Mouse (Mus musculus) T-helper 2 cell (primary cell): ENCODE data around the gene Ildr2.

Experiments used
- in situ Hi-C: fragments of 300-600 bp; cut with MboI, MseI; formaldehyde crosslinking; loops from one replicate; pipeline ENCODE4 v1.15.1; 2025; ENCODE audit warnings: high pct_unique_total_duplicates

Ildr2 gene

DNA sequence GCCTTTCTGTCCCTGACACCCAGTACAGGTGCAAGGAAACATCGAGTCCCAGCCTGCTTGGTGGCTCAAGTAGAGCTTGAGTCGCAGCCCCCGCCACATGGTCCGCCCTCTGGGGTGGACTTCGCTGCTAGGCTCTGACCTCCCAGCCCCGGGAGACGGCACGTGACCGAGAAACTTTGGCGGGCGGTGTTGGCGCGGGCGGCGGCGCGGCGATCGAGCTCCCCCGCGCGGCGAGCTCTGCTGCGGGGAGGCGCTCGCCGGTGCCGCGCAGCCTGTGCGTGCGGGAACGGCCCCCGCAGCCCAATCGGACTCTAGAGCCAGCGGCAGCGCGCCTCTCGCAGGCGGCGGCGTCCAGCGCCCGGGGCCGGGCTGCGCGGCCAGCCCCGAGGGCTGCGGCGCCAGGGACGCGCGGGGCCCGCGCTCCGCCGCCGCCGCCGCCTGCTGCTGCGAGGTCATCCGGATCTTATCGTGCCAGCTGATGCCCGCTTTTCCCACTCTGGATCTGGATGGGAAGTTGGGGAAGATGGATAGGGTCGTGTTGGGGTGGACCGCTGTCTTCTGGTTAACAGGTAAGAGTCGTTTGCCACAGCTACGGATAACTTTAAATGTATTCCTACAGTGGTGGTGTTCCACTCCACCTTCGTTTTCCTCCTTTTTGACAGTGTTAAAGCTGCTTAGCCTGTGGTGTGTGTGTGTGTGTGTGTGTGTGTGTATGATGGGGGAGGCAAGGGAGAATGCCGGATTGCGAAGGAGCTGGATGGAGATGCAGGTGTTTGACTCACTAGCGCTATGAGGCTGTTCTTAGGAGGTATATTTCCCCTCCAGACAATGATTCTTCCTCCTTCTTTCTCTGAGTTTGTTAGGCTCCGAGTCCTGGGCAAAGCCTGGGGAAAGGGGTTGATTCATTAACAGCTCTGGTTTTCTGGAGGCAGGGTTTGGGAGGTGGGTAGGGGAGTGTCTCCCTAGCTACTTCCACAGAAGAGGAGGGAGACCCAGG, at the start of gene Ildr2:
TSS of gene Ildr2 (plus strand) at position 242 of the 997 bp plus-strand sequence.
- in situ Hi-C loops: no loop called here

DNA sequence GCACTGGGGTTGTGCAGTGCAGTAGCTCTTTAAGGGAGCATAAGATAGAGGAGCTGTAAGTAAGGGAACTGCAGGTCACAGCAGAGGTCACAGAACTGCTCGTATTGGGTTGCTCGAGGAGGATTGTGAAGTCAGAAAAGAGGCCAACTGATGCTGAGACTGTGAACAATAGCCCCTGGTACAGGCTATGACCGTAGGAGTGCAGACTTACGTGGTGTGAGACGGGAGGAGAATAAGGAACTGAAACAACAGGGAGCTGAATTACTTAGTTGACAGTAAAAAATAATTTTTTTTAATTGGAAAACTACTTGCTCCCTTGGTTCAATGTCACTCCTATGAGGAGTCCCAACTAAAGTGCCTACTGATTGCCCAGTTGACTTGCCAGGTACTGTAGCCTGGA, 49.8 kb upstream of the Ildr2 start:
- in situ Hi-C loops: no loop called here

GRCm38 (mm10) chr1:166205159-166205558, 48.8 kb upstream of the Ildr2 start:
- in situ Hi-C loops: no loop called here

DNA sequence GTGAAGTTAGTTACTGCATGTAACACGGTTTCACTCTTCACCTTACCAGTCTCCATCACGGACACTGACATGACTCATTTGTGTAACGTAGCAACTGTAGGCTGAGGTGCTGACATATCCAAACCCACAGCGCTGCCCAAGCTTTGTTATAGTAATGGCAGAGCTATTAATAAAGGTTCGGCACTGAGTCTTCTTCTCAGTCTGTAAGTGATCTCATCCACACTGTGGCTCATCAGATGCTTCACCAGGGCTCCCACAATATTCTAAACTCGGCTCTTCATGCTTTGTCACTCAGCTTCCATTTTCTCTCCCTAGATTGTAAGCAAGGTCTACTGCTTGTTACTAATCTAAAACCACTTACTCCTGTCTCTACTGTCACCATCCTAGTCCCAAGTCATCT, 44.6 kb upstream of the Ildr2 start:
- in situ Hi-C loops: no loop called here

DNA sequence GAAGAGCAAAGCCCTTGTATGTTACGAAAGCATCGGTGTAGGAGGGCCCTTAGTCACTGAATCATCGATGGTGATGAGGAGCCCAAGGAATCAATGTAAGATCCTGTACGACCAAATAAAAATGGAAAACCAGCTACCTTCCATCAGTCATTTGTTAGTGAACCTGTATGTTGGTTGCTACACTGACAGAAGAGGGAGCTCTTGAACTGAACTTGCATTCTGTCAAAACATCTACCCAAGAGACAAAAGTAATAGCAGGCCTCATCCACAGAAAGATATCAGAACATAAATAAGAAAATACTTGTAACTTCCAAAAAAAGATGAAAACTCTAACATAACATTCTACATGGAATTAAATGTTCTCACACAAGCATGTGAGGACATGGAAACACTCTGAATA, 39.8 kb upstream of the Ildr2 start:
- in situ Hi-C loops: no loop called here

DNA sequence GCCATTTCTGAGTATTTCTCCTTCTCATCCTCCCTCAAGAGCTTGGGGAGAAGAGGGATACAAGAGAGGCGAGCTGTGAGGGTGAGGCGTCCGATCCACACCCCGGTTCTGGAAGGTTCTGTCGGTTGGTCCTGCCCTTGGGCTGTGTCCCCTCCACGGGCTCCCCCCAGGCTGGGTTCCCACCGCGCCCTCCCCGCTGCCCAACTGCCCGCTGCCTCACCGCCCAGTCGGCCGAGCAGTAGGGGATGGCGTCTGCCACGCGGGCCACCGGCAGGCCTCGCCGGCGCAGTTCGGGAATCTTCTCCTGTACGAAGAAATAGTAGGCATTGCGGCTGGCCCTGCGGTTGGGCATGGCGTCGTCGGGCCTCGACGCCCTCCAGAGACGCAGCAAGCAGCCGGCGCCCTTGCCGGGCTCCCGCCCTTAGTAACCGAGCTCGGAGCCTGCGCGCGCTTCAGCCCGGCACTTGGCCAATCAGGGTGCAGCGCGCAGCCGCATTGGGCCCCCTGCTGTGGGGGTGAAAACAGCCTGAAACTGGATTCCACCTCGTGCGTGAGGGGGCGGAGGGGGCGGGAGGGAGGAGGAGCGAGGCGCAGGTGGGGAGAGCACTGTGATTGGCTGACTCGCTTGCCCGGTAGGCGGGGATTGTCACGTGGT, 15.5 kb upstream of the Ildr2 start, which contains the start of gene Mael:
TSS of gene Mael (minus strand) at position 433 of the 655 bp plus-strand sequence.
- in situ Hi-C loops: no loop called here

DNA sequence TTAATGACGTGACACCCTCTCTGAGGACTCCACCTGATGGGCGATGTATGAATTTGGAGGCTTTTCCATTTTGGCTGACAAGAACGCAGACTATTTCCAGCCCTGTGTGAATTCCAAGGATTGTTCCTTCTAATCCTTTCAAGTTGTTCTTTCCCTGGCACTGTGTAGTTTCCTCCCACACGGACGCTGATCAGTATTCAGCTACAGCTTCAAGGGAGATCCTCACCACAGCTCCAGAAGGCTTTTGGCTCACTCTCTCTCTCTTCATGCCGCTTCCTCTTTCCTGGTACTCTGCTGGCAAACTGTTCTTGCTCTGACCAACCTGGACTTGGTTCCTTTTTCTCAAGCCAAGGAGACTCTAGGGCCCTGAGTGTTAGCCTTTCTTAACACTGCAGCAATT, 9.7 kb upstream of the Ildr2 start:
- in situ Hi-C loops: no loop called here

DNA sequence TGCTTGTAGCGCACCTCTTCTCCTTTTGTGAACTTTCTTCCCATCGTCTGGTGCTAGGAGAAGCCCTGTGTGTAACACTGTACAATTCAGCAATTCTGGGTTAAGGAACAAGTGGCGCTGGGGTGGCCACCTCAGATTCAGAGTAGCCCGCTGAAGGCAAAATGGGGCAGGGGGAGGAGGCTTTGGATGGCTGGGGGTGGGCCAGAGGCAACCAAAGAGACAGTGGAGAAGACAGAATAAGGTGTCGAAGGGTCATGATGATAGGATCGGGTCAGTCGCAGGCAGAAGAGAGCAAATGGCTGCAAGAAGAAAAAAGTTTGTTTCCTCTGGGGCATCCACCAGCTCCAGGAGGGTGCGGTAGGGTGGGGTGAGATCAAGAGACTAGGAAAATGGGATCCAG, 1.2 kb downstream of the Ildr2 start:
- in situ Hi-C loops: no loop called here

DNA sequence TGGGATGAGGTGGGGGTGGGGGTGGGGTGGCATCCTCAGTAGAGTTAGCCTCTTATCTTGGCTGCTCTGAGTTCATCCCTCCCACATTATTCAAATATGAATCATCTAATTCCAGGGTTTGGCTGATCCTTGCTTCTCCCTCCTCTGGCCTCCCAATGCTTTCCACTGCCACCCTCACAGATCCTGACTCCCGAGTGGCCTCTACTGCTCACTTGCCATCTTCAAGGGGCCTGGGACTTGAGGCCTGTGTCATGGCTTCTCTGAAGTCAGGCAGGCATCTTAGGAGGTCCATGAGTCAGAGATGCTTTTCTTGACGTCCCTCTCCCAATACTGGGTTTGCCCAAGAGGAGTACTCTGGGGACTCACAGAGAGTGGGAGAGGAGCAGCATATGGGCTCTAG, 1.7 kb downstream of the Ildr2 start:
- in situ Hi-C loops: no loop called here

DNA sequence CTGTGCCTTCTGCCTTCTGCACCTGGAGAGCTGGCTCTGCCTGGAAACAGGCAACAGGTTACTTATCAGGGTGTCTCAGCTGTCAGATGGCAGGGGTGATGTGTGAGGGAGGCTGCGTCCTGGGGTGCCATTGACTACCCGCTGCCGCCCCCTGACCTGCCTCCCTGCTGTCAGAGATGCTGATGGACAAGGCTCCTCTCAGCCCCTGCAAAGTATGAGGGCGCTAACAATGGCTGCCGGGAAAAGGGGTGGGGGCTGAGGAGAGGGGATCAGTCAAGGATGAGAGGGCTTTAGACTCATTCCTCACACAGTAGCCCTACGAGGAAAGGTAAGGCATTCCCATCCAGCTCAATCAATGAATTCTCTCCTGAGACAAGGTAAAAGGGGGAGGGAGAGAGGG, 2.4 kb downstream of the Ildr2 start:
- in situ Hi-C loops: no loop called here

GRCm38 (mm10) chr1:166256898-166257297, 3.0 kb downstream of the Ildr2 start:
- in situ Hi-C loops: no loop called here

GRCm38 (mm10) chr1:166259526-166259925, 5.6 kb downstream of the Ildr2 start:
- in situ Hi-C loops: no loop called here

DNA sequence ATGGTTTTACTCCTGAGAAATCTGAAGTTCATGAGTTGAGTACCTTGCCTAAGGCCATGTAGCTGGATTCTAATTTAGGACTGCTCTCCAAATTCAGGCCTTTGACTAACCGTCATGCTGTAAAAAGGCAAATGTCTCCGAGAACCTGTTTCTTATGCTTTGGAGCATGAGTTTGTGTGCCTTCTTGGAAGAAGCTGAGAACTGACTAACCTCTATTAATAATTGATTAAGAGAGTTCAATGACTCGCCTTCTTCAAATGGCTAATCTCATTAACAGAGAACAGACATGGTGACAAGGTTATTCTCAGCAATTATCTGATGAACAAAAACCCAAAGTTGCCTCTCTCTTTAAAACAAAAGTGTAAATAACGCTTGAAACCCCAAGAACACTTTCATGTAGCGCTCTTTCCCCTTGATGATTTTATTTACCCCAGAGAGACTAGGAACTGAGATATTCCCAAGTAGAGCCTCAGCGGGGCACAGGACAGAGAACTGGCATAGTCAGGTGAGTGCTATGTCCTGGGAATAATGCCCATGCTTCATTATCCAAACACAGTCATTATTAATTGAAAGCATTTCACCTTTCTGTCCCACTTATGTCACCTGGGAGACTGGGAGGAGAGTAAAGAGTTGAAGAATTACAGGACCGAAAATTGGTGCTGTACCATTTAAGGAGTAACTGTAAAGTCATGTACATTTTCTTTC, 12.2 kb downstream of the Ildr2 start:
- in situ Hi-C loops: no loop called here

GRCm38 (mm10) chr1:166266918-166267317, 13.0 kb downstream of the Ildr2 start:
- in situ Hi-C loops: no loop called here

- in situ Hi-C loops: no loop called here
These were observed 14.3 kb downstream of the Ildr2 start for GRCm38 (mm10) chr1:166268218-166268617.

- in situ Hi-C loops: no loop called here
These were observed 24.8 kb downstream of the Ildr2 start for GRCm38 (mm10) chr1:166278786-166279185.

DNA sequence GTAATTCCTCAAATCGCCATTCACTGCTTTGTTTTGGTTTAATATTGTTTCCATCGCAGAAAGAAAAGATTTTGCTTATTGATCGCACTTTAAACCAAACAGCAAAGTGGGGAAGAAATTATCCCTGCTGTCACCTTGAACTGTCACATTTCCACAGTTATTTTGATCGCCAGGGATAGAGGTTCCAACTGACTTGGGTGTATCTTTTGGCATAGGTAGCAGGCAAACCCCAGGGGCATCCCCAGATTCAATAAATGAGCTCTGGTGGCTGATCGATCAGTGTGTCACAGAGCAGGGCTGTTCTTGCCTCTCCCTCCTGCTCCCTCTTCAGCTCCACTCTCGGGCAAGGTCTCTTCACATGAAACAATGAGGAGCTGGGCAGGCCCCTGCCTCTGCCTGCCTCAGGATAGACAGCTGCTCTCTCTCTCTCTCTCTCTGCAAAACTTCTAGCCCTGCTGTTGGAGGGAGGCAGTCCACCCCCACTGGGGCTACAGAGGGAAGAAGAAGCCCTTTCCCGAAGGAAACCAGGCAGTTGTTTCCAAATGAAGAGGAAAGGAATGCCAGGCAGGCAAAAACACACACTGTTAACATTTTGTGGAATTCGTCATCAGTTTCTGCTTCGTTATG, 25.8 kb downstream of the Ildr2 start:
- in situ Hi-C loops: no loop called here

DNA sequence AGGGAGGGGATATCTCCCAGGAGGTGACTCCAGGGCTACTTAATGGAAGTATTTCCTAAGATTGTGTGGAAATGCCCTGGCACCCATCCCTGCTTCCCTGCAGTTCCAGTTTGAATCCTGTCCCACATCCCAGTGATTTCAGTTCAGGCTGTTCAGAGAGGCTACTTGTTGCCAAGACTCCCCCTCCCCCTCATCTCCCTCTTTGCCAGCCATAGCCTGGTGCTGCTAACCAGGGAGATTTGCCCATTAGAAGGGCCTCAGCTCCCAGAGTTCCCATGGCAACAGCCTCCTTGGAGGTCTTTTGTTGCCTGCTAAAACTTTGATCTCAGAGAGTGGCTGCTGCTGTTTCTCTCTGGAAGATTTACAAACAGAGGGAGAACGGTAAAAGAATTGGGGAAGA, 26.6 kb downstream of the Ildr2 start:
- in situ Hi-C loops: no loop called here

DNA sequence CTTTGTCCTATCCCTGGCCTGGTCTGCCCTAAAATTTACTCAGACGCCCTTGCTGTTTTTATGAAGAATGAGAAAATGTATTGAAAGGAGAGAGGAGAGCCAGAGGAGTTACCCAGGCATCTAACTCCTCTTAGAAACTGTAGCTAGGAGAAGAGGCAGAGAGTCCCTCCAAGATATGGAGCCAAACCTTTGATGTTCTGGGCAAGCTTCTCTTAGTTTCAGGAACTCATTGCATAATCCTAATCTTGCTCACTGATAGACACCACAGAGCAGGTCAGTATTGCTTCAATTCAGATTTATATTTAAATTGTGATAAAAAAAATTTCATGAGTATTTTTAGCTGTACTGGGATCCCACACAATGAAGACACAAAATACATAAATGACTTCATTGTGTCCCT, 27.3 kb downstream of the Ildr2 start:
- in situ Hi-C loops: no loop called here

DNA sequence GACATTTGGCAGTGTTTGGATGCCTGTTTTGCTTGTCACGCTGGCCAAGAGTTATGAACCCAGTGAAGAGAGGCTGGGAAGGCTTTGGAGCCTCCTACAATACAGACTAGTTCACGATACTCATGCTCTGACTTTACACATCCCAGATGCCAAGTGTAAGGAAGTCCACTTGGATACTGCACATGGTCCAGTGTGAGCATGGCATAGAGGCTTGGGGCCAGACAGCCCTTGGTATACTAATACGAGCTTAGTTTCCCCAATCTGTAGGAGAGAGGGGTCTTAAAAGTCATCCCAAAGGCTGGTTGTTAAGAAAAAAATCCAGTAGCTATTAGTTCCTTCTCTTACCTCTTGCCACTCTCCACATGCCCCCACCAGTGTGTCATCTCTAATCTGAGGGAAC, 27.9 kb downstream of the Ildr2 start:
- in situ Hi-C loops: no loop called here

- in situ Hi-C loops: no loop called here
These were observed 28.8 kb downstream of the Ildr2 start for GRCm38 (mm10) chr1:166282597-166283210.
